Mouse (Mus musculus): ENCODE results near the gene Mcu. TPM values are rescaled to one million over a fixed set of nuclear protein-coding genes. Genes with fewer than 3 reads are reported as not detected.

Gene Mcu
- total RNA-seq, 1 experiment, result 12.3 TPM

DNA sequence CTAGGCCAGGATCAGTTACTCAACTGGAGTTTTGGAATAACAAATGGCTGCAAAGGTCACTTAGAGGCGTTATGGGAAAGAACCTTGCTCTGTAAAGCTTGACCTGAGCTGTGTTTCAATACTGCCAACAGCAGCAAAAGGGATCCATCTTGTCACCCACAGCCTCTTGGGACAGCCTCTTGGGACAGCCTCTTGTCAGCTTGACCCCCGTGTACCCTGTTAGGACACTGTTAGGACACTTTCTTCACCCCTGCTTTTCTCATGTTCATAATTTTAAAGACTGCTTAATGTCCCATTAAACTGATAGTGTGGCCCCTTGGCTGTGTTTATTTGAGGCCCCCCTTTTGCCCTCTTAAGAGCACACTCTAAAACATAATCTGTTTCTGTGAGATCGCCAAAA, 192.0 kb downstream of the Mcu start:
- no peak for TF ChIP-seq HCFC1 (IDR thresholded peaks at IDR 0.05; ENCODE audit: borderline replicate concordance, insufficient read depth, low read length)
- no peak for TF ChIP-seq MAFK (IDR thresholded peaks at IDR 0.05; ENCODE audit: insufficient read depth, low read depth, low read length)
- no peak for TF ChIP-seq CHD2 (IDR thresholded peaks at IDR 0.05; ENCODE audit: low read depth, low read length)
- no peak for TF ChIP-seq ZC3H11A (IDR thresholded peaks at IDR 0.05; ENCODE audit: borderline replicate concordance, low read depth, low read length)
- no peak for TF ChIP-seq ZNF384 (IDR thresholded peaks at IDR 0.05; ENCODE audit: low read depth, low read length)
- no peak for DNase-seq (ENCODE audit: low read depth, low spot score)
- Histone ChIP-seq H3K36me3 (ENCODE audit: control insufficient read depth, insufficient read depth, low read length, poor library complexity, severe bottlenecking) (no peaks in the 10 kb centered on the region), H3K4me3 (ENCODE audit: insufficient read depth in 1 of 2, low read depth in 1 of 2, low read length in 2 of 2, poor library complexity in 1 of 2, severe bottlenecking in 1 of 2) (no peak overlapping the region), H3K4me1 (ENCODE audit: control insufficient read depth in 2 of 2, insufficient read depth in 2 of 2, low read length in 2 of 2, poor library complexity in 1 of 2) (no peaks in the 10 kb centered on the region), H3K9ac (ENCODE audit: insufficient read depth, low read depth, low read length, poor library complexity, severe bottlenecking) (no peak overlapping the region), H3K27ac (ENCODE audit: insufficient read depth, low read depth, low read length, poor library complexity, severe bottlenecking) (no peak overlapping the region), H3K9me3 (ENCODE audit: control insufficient read depth, insufficient read depth, low read depth, low read length) (no peaks in the 10 kb centered on the region)
- in situ Hi-C loops (cut with MboI; ENCODE audit: low sequenced_read_pairs in 2 of 2, unreplicated experiment in 2 of 2), result no loop called here

DNA sequence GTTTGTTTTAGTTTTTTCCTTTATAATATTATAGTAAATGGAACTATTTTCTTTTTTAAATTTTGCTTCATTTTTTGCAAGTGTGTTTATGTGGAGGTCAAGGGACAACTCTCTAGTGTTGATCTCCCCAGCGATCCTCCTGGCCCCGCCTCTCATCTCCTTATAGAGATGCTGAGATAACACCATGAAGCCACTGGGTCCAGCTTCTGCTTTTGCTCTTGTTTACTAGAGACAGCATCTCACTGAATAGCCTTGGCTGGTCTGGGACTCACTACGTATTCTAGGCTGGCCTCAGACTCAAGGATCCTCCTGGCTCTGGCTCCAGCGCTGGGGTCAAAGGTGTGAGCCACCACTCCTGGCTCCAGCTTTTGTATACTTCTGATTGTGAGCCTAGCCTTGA, 197.0 kb downstream of the Mcu start:
- no peak for DNase-seq (ENCODE audit: low read depth, low spot score)
- in situ Hi-C loops (cut with MboI; ENCODE audit: low sequenced_read_pairs in 2 of 2, unreplicated experiment in 2 of 2), result no loop called here
- Histone ChIP-seq H3K4me3 (ENCODE audit: insufficient read depth in 1 of 2, low read depth in 1 of 2, low read length in 2 of 2, poor library complexity in 1 of 2, severe bottlenecking in 1 of 2) (no peak overlapping the region), H3K36me3 (ENCODE audit: control insufficient read depth, insufficient read depth, low read length, poor library complexity, severe bottlenecking) (no peaks in the 10 kb centered on the region), H3K27ac (ENCODE audit: insufficient read depth, low read depth, low read length, poor library complexity, severe bottlenecking) (no peak overlapping the region), H3K9ac (ENCODE audit: insufficient read depth, low read depth, low read length, poor library complexity, severe bottlenecking) (no peak overlapping the region), H3K9me3 (ENCODE audit: control insufficient read depth, insufficient read depth, low read depth, low read length) (no peaks in the 10 kb centered on the region), H3K4me1 (ENCODE audit: control insufficient read depth in 2 of 2, insufficient read depth in 2 of 2, low read length in 2 of 2, poor library complexity in 1 of 2) (no peaks in the 10 kb centered on the region)
- TF ChIP-seq ZC3H11A (IDR thresholded peaks at IDR 0.05; ENCODE audit: borderline replicate concordance, low read depth, low read length) (no peak), HCFC1 (IDR thresholded peaks at IDR 0.05; ENCODE audit: borderline replicate concordance, insufficient read depth, low read length) (no peak), CHD2 (IDR thresholded peaks at IDR 0.05; ENCODE audit: low read depth, low read length) (no peak), MAFK (IDR thresholded peaks at IDR 0.05; ENCODE audit: insufficient read depth, low read depth, low read length) (no peak), ZNF384 (IDR thresholded peaks at IDR 0.05; ENCODE audit: low read depth, low read length) (no peak)

DNA sequence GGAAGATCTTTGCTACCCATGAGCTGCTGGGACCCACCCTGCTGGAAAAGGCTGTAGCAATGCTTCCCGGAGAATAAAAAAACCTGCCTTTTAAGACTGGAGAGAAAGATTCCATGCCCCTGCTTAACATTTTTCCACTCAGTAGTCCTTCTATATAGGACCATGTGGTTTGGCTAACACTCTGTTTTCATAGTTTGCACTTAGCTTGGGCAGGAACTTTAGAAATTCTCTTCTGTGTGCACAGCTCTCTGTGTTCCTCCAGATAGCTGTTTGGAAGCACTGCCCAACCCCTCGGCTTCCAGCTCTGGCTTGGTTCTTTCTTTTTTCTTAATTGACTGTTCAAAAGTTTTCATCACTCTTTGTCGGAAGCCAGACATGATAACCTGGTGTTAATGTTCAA, 199.9 kb downstream of the Mcu start:
- Histone ChIP-seq H3K4me3 (ENCODE audit: insufficient read depth in 1 of 2, low read depth in 1 of 2, low read length in 2 of 2, poor library complexity in 1 of 2, severe bottlenecking in 1 of 2) (no peak overlapping the region), H3K36me3 (ENCODE audit: control insufficient read depth, insufficient read depth, low read length, poor library complexity, severe bottlenecking) (no peaks in the 10 kb centered on the region), H3K9ac (ENCODE audit: insufficient read depth, low read depth, low read length, poor library complexity, severe bottlenecking) (no peak overlapping the region), H3K27ac (ENCODE audit: insufficient read depth, low read depth, low read length, poor library complexity, severe bottlenecking) (no peak overlapping the region), H3K4me1 (ENCODE audit: control insufficient read depth in 2 of 2, insufficient read depth in 2 of 2, low read length in 2 of 2, poor library complexity in 1 of 2) (no peaks in the 10 kb centered on the region), H3K9me3 (ENCODE audit: control insufficient read depth, insufficient read depth, low read depth, low read length) (no peaks in the 10 kb centered on the region)
- in situ Hi-C loops (cut with MboI; ENCODE audit: low sequenced_read_pairs in 2 of 2, unreplicated experiment in 2 of 2), result no loop called here
- TF ChIP-seq MAFK (IDR thresholded peaks at IDR 0.05; ENCODE audit: insufficient read depth, low read depth, low read length) (no peak), CHD2 (IDR thresholded peaks at IDR 0.05; ENCODE audit: low read depth, low read length) (no peak), HCFC1 (IDR thresholded peaks at IDR 0.05; ENCODE audit: borderline replicate concordance, insufficient read depth, low read length) (no peak), ZNF384 (IDR thresholded peaks at IDR 0.05; ENCODE audit: low read depth, low read length) (no peak)
- DNase-seq (ENCODE audit: low read depth, low spot score), result no peak

- Histone ChIP-seq H3K4me3 (ENCODE audit: insufficient read depth in 1 of 2, low read depth in 1 of 2, low read length in 2 of 2, poor library complexity in 1 of 2, severe bottlenecking in 1 of 2) (no peak overlapping the region), H3K9me3 (ENCODE audit: control insufficient read depth, insufficient read depth, low read depth, low read length) (no peaks in the 10 kb centered on the region), H3K9ac (ENCODE audit: insufficient read depth, low read depth, low read length, poor library complexity, severe bottlenecking) (no peak overlapping the region), H3K27ac (ENCODE audit: insufficient read depth, low read depth, low read length, poor library complexity, severe bottlenecking) (no peak overlapping the region), H3K4me1 (ENCODE audit: control insufficient read depth in 2 of 2, insufficient read depth in 2 of 2, low read length in 2 of 2, poor library complexity in 1 of 2) (peaks cover 0 to 2% of the 10 kb centered on the region in 2 experiments; a peak in 1 of 4 replicates), H3K36me3 (ENCODE audit: control insufficient read depth, insufficient read depth, low read length, poor library complexity, severe bottlenecking) (no peaks in the 10 kb centered on the region)
- DNase-seq (ENCODE audit: low read depth, low spot score), result no peak
- TF ChIP-seq CHD2 (IDR thresholded peaks at IDR 0.05; ENCODE audit: low read depth, low read length) (no peak), HCFC1 (IDR thresholded peaks at IDR 0.05; ENCODE audit: borderline replicate concordance, insufficient read depth, low read length) (no peak), MAFK (IDR thresholded peaks at IDR 0.05; ENCODE audit: insufficient read depth, low read depth, low read length) (no peak), ZC3H11A (IDR thresholded peaks at IDR 0.05; ENCODE audit: borderline replicate concordance, low read depth, low read length) (0 out of 2 replicates have a peak, but pooled peaks have one; percentile 2), ZNF384 (IDR thresholded peaks at IDR 0.05; ENCODE audit: low read depth, low read length) (no peak)
- in situ Hi-C loops (cut with MboI; ENCODE audit: low sequenced_read_pairs in 2 of 2, unreplicated experiment in 2 of 2), result no loop called here
Measured at GRCm38 (mm10) chr10:59413711-59414110, 202.8 kb downstream of the Mcu start.

DNA sequence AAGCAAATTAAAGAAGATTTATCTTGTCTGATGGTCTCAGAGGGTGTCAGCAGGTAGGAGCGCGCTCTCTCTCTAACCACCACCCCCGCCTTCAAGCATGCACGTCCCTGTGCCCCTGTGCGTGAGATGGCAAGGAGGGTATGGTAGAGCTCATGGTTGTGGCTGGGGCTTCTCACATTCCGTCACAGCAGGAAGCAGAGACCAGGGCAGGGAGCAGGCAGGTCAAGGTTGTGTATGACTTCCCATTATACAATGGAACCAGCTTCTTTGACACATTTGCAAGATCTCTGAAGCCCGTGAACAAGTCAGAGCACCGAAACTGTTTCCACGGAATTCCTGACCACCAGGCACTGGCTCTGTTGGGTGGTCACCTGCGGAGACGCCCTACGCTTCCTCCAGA, 206.2 kb downstream of the Mcu start:
- Histone ChIP-seq H3K9me3 (ENCODE audit: control insufficient read depth, insufficient read depth, low read depth, low read length) (no peaks in the 10 kb centered on the region), H3K4me3 (ENCODE audit: insufficient read depth in 1 of 2, low read depth in 1 of 2, low read length in 2 of 2, poor library complexity in 1 of 2, severe bottlenecking in 1 of 2) (peak overlapping the region in 1 of 2 experiments; percentile 17; a peak in 1 of 4 replicates), H3K36me3 (ENCODE audit: control insufficient read depth, insufficient read depth, low read length, poor library complexity, severe bottlenecking) (no peaks in the 10 kb centered on the region), H3K4me1 (ENCODE audit: control insufficient read depth in 2 of 2, insufficient read depth in 2 of 2, low read length in 2 of 2, poor library complexity in 1 of 2) (peaks cover 0 to 2% of the 10 kb centered on the region in 2 experiments; a peak in 1 of 4 replicates), H3K27ac (ENCODE audit: insufficient read depth, low read depth, low read length, poor library complexity, severe bottlenecking) (no peak overlapping the region), H3K9ac (ENCODE audit: insufficient read depth, low read depth, low read length, poor library complexity, severe bottlenecking) (no peak overlapping the region)
- in situ Hi-C loops (cut with MboI; ENCODE audit: low sequenced_read_pairs in 2 of 2, unreplicated experiment in 2 of 2), result no loop called here
- TF ChIP-seq MAFK (IDR thresholded peaks at IDR 0.05; ENCODE audit: insufficient read depth, low read depth, low read length) (no peak), ZNF384 (IDR thresholded peaks at IDR 0.05; ENCODE audit: low read depth, low read length) (no peak), CHD2 (IDR thresholded peaks at IDR 0.05; ENCODE audit: low read depth, low read length) (no peak), ZC3H11A (IDR thresholded peaks at IDR 0.05; ENCODE audit: borderline replicate concordance, low read depth, low read length) (no peak), HCFC1 (IDR thresholded peaks at IDR 0.05; ENCODE audit: borderline replicate concordance, insufficient read depth, low read length) (no peak)
- no peak for DNase-seq (ENCODE audit: low read depth, low spot score)

All from ES-E14 (cell line).